Mouse (Mus musculus) layer of hippocampus, adult 2 months (tissue): ENCODE measurements around the gene Gm21454. TPM values are rescaled to one million over a fixed set of nuclear protein-coding genes. Genes with fewer than 3 reads are reported as not detected.
"Not testable (repeated sequence)": the region's sequence is repeated elsewhere in the genome, so short reads cannot be mapped to it uniquely, and the experiment has no call there.

Experiments
- DNase-seq, 2 experiments: peaks; one replicate each; pipeline ENCODE4 v3.0.0; 2022; ENCODE audit warnings: low spot score in 2 of 2
- H3K27ac ChIP-seq: fragments of 200-600 bp; 2 replicates; pipeline ENCODE4 v1.8.1; 2022
- H3K4me3 ChIP-seq: fragments of 200-600 bp; 2 replicates; pipeline ENCODE4 v1.8.1; 2022; ENCODE audit warnings: mild to moderate bottlenecking
- long read RNA-seq, 2 experiments: library from polyadenylated mRNA; stranded (forward); transcript quantifications; one replicate each; pipeline ENCODE4 v2.0.0; 2021; ENCODE audit warnings: borderline mapping rate in 2 of 2
- total RNA-seq, 2 experiments: library from RNA; stranded (reverse); gene quantifications; 2 replicates each; pipeline ENCODE4 v1.2.3; 2021

Gene Gm21454
- total RNA-seq, result not detected
- long read RNA-seq, experiment 1, result 0 reads
- long read RNA-seq, experiment 2, result 0 reads

DNA sequence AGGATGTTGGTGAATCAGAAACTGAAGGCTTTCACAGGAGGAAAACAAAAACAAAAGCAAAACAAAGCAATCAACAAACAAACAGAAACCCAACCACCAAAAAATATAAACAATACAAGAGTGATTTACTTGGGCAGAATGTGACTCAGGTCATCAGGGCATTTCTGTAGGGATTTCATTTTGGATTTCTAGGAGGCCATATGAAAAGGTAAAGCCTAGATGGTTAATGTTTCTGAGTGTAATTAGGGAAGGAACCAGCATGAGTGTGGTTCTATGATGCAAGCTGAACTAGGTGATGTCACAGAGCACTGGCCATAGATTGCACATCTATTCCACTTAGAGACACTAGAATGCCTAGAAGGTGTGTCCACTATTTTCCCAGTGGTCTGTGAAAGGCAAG, at the start of gene Gm21454, which contains the start of gene Gm21440:
Gene Gm21454 (plus strand): TSS at position 352 of the 400 bp plus-strand sequence.
Gene Gm21440 (plus strand): TSS at position 301 of the 400 bp plus-strand sequence.
- not testable (repeated sequence) for H3K27ac ChIP-seq, H3K4me3 ChIP-seq, DNase-seq

DNA sequence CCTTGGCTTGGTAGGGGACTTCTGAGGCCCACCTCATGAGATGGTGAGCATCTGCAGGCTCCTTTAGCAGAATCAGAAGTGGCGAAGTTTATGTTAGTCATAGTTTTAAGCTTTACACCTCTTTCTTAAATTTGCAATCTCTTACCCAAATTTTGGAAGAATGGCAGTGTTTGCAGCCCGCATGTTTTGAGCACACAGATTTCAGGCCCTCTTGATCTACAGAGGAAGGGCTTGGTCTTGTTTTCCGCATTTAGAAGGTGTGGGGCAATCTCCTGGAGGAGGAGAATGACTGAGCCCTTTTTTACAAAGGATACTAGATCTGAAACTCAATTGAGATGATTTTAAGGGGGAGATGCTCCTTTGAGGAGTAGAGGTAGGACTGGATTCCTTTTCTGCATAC, 28.4 kb upstream of the Gm21454 start, which contains the start of gene Gm21828:
Gene Gm21828 (minus strand): TSS at position 101 of the 400 bp plus-strand sequence.
- not testable (repeated sequence) for DNase-seq, H3K4me3 ChIP-seq, H3K27ac ChIP-seq

DNA sequence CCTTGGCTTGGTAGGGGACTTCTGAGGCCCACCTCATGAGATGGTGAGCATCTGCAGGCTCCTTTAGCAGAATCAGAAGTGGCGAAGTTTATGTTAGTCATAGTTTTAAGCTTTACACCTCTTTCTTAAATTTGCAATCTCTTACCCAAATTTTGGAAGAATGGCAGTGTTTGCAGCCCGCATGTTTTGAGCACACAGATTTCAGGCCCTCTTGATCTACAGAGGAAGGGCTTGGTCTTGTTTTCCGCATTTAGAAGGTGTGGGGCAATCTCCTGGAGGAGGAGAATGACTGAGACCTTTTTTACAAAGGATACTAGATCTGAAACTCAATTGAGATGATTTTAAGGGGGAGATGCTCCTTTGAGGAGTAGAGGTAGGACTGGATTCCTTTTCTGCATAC, 96.7 kb downstream of the Gm21454 start, which contains the start of gene Gm21725:
Gene Gm21725 (minus strand): TSS at position 101 of the 400 bp plus-strand sequence.
- not testable (repeated sequence) for H3K4me3 ChIP-seq, H3K27ac ChIP-seq, DNase-seq

Other genes with a start within 250 kb of the Gm21454 start
- not detected for gene Gm20807, start 209.6 kb upstream of the Gm21454 start, total RNA-seq
- not detected for gene Gm21891, start 119.0 kb upstream of the Gm21454 start, total RNA-seq
- gene Gm21425, start 90.5 kb upstream of the Gm21454 start, total RNA-seq, result not detected
- gene Gm21828, start 28.5 kb upstream of the Gm21454 start, total RNA-seq, result not detected
- not detected for gene Gm21440, start 51 bp upstream of the Gm21454 start, total RNA-seq
- gene Gm21725, start 96.6 kb downstream of the Gm21454 start, total RNA-seq, result not detected
- not detected for gene Gm21866, start 213.1 kb downstream of the Gm21454 start, total RNA-seq
- gene Gm20773, start 241.6 kb downstream of the Gm21454 start, total RNA-seq, result not detected